Mouse (Mus musculus) heart, embryonic 16.5 days (tissue): ENCODE results near the gene Hif1an. TPM values are rescaled to one million over a fixed set of nuclear protein-coding genes. Genes with fewer than 3 reads are reported as not detected.

Experiments used
- ATAC-seq: fragments of 200-750 bp; cut with Nextera tagmentation; replicated peaks from 2 replicates; pipeline ENCODE4 v1.8.0; 2017; ENCODE audit warnings: moderate number of reproducible peaks; ENCODE audit not compliant: insufficient read depth, low FRiP score; ENCODE audit errors: extremely low read depth
- H3K27ac ChIP-seq: fragments of 300-500 bp; sonication (generic); 2 replicates; pipeline ENCODE4 v1.5.1; 2014; ENCODE audit warnings: mild to moderate bottlenecking, low read length, control low read depth, moderate library complexity
- H3K27me3 ChIP-seq: fragments of 300-500 bp; sonication (generic); 2 replicates; pipeline ENCODE4 v1.6.1; 2014; ENCODE audit warnings: low read length, mixed read lengths; ENCODE audit not compliant: control insufficient read depth, insufficient read depth
- H3K36me3 ChIP-seq: fragments of 300-500 bp; sonication (generic); 2 replicates; pipeline ENCODE4 v1.6.1; 2014; ENCODE audit not compliant: control insufficient read depth, insufficient read depth
- H3K4me1 ChIP-seq: fragments of 300-500 bp; sonication (generic); 2 replicates; pipeline ENCODE4 v1.6.1; 2014; ENCODE audit warnings: low read length, mixed read lengths; ENCODE audit not compliant: control insufficient read depth, insufficient read depth
- H3K4me2 ChIP-seq: fragments of 300-500 bp; sonication (generic); 2 replicates; pipeline ENCODE4 v1.6.1; 2014; ENCODE audit warnings: low read depth, mild to moderate bottlenecking, control low read depth, low read length
- H3K4me3 ChIP-seq: fragments of 300-500 bp; sonication (generic); 2 replicates; pipeline ENCODE4 v1.5.1; 2014; ENCODE audit warnings: mild to moderate bottlenecking, control low read depth, low read length
- H3K9ac ChIP-seq: fragments of 300-500 bp; sonication (generic); 2 replicates; pipeline ENCODE4 v1.6.1; 2014; ENCODE audit warnings: low read length, control low read depth
- H3K9me3 ChIP-seq: fragments of 300-500 bp; sonication (generic); replicated peaks from 2 replicates; pipeline ENCODE4 v1.6.1; 2016; ENCODE audit warnings: low read length; ENCODE audit not compliant: control insufficient read depth
- WGBS: fragments of 180-500 bp; shearing (Covaris S2); extraction: QIAGEN DNeasy Blood & Tissue Kit; methylation state at CpG from one replicate; pipeline ENCODE4 v1.1.7; 2014; 5-methylcytosine and 5-hydroxymethylcytosine counted together
- polyA plus RNA-seq: library from polyadenylated mRNA; unstranded; fragments of >200 nt; fragmentation: Nextera tagmentation; extraction: Ambion mirVana; gene quantifications from 2 replicates; pipeline ENCODE4 v1.2.1, GENCODE M21; 2015

Gene Hif1an
- polyA plus RNA-seq: 22.2 and 27.6 TPM in 2 replicates

DNA sequence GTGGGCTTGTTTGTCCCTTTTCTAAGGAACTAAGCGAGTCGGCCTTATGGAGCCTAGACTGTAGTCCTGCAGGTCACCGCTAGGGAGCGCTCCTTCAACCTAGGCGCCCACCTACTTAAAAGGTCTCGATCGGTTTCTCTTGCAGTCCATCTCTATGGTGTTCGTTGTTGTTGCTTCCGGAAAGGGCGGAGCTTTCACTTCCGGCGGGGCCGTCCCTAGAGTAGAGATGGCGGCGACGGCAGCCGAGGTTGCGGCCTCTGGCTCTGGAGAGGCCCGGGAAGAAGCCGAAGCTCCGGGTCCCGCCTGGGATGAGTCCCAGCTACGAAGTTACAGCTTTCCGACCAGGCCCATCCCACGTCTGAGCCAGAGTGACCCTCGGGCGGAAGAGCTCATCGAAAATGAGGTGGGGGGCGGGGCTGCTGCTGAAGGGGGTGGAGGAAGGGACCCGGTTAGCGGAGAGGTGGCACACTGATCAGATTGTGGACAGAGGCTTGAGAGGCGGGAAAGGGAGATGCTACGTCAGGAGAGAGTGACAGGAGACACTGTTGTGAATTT is at the start of gene Hif1an:
TSS of gene Hif1an (plus strand) at position 199 of the 555 bp plus-strand sequence.
- peaks cover 18% of the 10 kb centered on the region for H3K36me3 ChIP-seq

DNA sequence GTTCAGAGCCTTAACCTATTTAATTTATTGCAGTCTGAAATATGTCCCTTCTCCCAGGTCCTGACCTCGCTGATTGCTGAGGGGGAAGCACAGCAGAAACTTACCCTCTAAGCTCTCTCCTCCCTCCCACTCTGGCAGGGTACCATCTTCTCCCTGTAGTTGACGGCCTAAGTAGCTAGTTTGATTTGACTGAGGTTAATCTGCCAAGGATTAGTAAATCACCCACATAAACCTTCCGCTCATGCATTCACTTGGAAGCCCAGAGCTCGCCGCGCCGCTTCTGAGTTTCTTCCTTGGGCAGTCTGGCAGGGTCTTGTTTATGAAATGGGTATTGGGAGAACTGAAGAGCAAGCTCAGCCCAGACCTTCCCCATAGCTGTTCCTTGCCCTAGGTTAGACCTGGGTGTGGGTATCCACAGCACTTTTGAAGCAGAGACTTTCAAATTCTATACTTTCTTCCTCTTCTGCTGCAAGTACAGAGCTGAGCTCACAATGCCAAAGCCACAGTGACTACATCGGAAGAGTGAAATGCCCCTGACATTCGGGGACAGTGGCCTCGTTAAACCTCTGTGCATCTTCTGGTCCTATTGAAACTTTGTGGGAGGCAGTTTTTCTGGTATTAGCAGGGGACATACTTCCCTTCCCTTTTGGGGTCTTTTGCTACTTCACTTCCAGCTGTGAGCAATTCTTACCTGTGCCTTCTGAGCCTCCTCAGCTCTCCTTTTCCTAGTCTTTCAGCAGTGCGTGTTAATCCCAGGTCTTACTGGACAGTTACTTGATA is 49.4 kb upstream of the Hif1an start:
- Histone ChIP-seq H3K27me3 (peaks cover 47% of the 10 kb centered on the region), H3K4me3 (no peak overlapping the region), H3K9ac (no peak overlapping the region), H3K36me3 (no peaks in the 10 kb centered on the region), H3K27ac (no peak overlapping the region), H3K4me1 (peaks cover 11% of the 10 kb centered on the region; the same call in 1 of the 2 replicates), H3K4me2 (no peak overlapping the region), H3K9me3 (no peaks in the 10 kb centered on the region)
- WGBS: 36% methylated on average over 11 of the region's 11 CpGs
- no peak for ATAC-seq

More for the DNA sequence above, at the start of gene Hif1an:
- Histone ChIP-seq H3K4me3 (peak within 1 kb of the TSS; percentile 88), H3K27me3 (no peaks in the 10 kb centered on the region), H3K27ac (peak within 1 kb of the TSS; percentile 68), H3K9ac (peak within 1 kb of the TSS; percentile 89), H3K9me3 (no peaks in the 10 kb centered on the region), H3K4me1 (peaks cover 14% of the 10 kb centered on the region), H3K4me2 (peak within 1 kb of the TSS; percentile 83)
- peak; percentile 97 for ATAC-seq
- WGBS: under 1% methylated on average over 33 of the region's 33 CpGs

DNA sequence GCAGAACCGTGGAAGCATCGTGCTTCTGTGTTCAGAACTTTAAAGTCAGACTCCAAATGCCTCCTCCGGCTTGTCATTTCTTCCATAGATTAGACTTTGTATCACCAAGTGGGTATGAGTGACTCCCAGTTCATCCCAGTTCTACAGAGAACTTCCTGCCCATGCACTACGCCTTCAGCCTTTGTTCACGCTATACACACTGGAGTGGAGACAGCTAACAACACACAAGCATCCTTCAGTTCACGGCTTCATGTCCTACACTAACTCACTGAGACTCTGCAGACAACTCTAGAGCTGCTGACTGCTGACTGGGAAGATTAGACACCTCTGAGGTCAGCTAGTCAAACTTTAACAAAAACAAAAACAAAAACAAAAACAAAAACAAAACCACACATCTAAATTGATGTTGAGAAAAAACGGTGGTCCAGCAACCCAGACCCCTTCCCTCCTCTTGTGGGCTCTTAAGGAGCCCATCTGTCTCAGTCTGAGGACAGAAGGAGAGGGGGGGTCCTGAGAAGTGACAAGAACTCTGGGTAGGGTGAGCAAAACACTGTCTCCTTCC is 48.6 kb upstream of the Hif1an start:
- 26% methylated on average over 7 of the region's 7 CpGs for WGBS
- no peak overlapping the region for H3K4me2 ChIP-seq

DNA sequence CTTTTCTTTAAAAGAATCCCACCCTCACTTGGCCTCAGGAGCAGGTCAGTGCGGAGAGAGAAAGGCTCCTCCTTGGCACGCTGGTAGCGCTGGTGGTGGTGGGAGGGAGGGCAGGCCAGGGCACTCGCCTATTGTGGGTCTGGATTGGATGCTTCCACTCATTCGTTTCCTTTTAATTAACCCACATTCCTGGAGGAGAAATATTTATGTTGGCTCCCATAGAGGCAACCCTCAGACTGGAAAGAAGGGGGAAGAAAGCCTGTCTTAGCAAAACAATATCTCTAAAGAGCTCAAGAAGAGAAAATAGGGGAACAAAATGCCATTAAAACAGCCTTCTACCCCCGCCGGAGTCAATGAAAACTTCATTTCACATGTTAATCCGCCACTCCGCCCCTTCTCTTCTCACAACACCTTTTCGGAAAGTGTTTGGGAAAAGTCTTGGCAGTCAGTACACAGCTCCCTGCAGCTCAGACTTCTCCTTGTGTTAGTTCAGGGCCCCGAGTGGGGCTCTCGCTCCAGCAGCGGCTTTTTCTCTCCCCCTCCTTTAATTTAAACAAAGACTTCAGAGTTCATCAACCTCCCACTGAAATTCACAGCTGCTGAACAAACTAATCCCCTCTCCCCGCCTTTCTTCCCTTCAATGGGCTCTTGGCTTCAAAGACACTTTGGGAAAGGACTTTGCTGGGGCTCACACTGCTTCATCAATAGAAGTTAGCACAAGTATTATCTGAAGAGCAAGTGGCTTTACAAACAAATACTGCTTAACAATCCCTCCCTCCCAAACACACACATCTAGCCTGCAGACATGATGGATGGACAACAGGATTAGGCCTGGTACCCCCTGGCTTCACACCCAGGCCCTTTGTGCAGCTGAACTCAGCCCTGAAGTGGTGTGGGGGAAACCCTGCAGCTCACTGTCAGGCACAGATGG is 47.9 kb upstream of the Hif1an start:
- ATAC-seq: no peak
- Histone ChIP-seq H3K4me2 (no peak overlapping the region), H3K4me1 (peaks cover 11% of the 10 kb centered on the region; the same call in 1 of the 2 replicates), H3K36me3 (no peaks in the 10 kb centered on the region), H3K9ac (no peak overlapping the region), H3K9me3 (no peaks in the 10 kb centered on the region), H3K27me3 (peaks cover 39% of the 10 kb centered on the region), H3K27ac (no peak overlapping the region), H3K4me3 (no peak overlapping the region)
- WGBS: 41% methylated on average over 14 of the region's 14 CpGs

More for the DNA sequence above, 48.6 kb upstream of the Hif1an start:
- Histone ChIP-seq H3K4me1 (peaks cover 11% of the 10 kb centered on the region; the same call in 1 of the 2 replicates), H3K9me3 (no peaks in the 10 kb centered on the region), H3K4me3 (no peak overlapping the region), H3K9ac (no peak overlapping the region), H3K27ac (no peak overlapping the region), H3K36me3 (no peaks in the 10 kb centered on the region), H3K27me3 (peaks cover 42% of the 10 kb centered on the region)
- ATAC-seq: no peak

DNA sequence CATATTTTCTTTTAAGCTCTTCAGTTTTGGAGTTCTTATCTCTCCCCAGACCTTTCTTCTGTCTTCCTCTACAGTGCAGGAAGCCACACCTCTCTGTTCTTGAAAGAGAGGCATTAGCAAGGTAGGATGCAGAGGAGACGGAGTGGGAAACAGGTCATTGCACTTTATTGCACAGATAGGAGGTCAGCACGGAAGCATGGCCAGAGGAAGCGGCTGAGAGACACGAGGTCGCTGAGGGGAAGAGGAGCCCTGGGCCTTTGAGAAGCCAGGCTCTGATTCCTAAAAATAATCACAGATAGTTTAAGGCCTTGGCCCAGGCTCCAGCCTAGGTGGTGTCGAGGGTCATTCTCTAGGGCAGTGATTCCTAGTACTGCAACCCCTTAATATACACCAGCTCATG is 46.9 kb upstream of the Hif1an start:
- peaks cover 11% of the 10 kb centered on the region; the same call in 1 of the 2 replicates for H3K4me1 ChIP-seq
- WGBS: 50% methylated on average over 6 of the region's 6 CpGs
- H3K9ac ChIP-seq: no peak overlapping the region
- H3K27ac ChIP-seq: no peak overlapping the region
- no peak overlapping the region for H3K4me2 ChIP-seq
- H3K9me3 ChIP-seq: no peaks in the 10 kb centered on the region
- H3K4me3 ChIP-seq: no peak overlapping the region
- no peaks in the 10 kb centered on the region for H3K36me3 ChIP-seq
- peaks cover 30% of the 10 kb centered on the region for H3K27me3 ChIP-seq
- ATAC-seq: no peak

DNA sequence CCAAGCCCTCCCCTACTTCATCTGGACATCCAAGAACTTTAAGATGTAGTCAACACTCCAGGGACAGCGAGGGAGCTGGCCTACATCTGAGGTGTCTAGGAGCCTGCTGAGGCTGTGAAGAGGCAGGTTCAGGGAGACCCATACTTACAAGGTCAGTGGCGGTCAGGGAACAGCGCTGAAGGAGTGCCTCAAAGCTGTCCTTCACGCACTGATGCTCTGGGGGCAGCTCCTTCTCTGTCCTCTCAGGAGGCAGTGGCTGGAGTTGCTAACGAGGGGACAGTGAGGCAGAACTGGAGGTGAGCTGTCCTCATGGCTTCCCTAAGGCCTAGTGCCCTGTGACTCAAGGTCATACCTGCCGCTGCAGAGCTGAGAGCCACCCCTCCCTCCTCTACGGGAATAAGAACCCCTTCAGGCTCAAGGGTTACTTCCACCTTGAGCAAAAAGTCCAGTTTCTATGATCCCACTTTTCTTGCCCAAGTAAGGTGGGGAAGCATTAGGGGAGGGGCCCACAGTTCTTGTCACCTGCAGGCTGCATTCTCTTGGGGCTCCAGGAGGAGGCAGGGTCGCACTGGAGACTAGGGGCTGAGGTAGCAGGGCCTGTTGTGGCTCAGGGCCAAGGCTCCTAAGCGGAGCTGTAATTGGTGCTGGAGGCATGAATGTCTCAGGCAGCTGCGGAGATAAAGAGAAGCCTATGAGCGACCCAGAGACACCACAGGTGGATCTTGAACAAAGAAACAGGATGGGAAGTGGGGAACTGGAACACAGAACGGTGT is 44.5 kb upstream of the Hif1an start:
- Histone ChIP-seq H3K4me1 (no peaks in the 10 kb centered on the region), H3K27me3 (peaks cover 6% of the 10 kb centered on the region), H3K4me3 (no peak overlapping the region), H3K9ac (no peak overlapping the region), H3K36me3 (no peaks in the 10 kb centered on the region), H3K27ac (no peak overlapping the region), H3K4me2 (no peak overlapping the region), H3K9me3 (no peaks in the 10 kb centered on the region)
- 57% methylated on average over 12 of the region's 12 CpGs for WGBS
- no peak for ATAC-seq

DNA sequence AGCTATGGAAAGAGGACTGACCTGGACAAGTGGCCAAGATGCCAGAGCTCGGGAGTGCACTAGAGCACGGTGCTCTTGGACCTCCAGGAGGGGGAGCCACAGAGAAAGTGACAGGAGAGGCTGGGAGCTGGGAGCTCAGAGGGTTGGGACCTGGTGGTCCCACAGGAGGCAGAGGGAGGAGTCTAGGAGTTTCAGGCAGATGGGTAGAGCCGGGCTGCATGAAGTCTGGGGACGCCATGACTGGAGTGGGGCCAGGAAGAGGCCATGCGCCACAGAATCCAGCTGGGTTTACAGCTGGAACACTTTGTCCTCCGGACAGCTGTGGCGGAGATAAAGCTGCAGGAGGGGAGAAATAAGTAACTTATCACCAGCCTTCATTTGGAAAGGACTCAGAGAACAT is 43.5 kb upstream of the Hif1an start:
- 30% methylated on average over 7 of the region's 7 CpGs for WGBS
- Histone ChIP-seq H3K9ac (no peak overlapping the region), H3K9me3 (no peaks in the 10 kb centered on the region), H3K27me3 (peaks cover 6% of the 10 kb centered on the region), H3K36me3 (no peaks in the 10 kb centered on the region), H3K27ac (no peak overlapping the region), H3K4me3 (no peak overlapping the region), H3K4me2 (no peak overlapping the region), H3K4me1 (no peaks in the 10 kb centered on the region)
- peak; percentile 63; the same call in 1 of the 2 replicates for ATAC-seq

DNA sequence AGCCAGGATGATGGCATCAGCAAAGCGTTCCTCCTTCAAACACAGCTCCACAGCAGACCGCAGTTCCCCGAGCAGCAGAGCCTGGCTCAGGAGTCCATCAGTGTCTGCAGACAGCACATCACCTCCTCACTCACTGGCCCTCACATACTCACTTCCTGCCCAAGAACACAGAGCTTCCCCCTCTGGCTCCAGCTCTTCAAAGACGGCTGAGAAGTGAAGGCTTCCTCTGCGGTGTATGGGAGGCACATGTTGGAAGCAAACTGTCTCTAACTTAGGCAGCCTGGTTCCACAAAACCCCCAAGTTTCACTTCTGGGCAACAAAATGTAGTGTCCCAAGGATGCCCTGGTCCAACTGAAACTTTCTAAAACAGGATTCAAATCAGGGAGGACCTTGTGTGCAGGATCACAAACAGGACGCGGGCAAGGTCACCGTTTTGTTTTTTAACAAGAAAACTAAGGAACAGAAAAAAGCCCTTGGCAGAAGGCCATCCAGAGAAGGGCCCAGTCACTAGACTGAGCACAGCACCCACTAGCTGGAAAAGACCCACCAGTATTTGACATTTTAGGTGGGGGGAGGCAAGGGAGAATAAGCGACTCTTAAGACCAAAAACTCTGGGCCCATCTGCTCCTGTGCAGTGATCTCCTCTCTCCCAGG is 37.0 kb upstream of the Hif1an start:
- Histone ChIP-seq H3K4me1 (no peaks in the 10 kb centered on the region), H3K27ac (no peak overlapping the region), H3K4me2 (no peak overlapping the region), H3K9ac (no peak overlapping the region), H3K36me3 (no peaks in the 10 kb centered on the region), H3K27me3 (no peaks in the 10 kb centered on the region), H3K4me3 (no peak overlapping the region), H3K9me3 (no peaks in the 10 kb centered on the region)
- 66% methylated on average over 9 of the region's 9 CpGs for WGBS
- no peak for ATAC-seq
